Mouse (Mus musculus): ENCODE results near the gene Wwox. TPM values are rescaled to one million over a fixed set of nuclear protein-coding genes. Genes with fewer than 3 reads are reported as not detected.

The Wwox gene
- total and polyA plus RNA-seq, 3 experiments, result 7.6 to 61.8 (median 12.2) TPM

- no peaks in the 10 kb centered on the region for H3K36me3 ChIP-seq (ENCODE audit: control insufficient read depth in 1 of 2, insufficient read depth in 2 of 2, low read length in 2 of 2)
These were observed 211.3 kb downstream of the Wwox start for GRCm38 (mm10) chr8:114650789-114651188.

GRCm38 (mm10) chr8:114657789-114658188, 218.3 kb downstream of the Wwox start:
- no peaks in the 10 kb centered on the region for H3K36me3 ChIP-seq (ENCODE audit: control insufficient read depth in 1 of 2, insufficient read depth in 2 of 2, low read length in 2 of 2)
- no peak overlapping the region for H3K9ac ChIP-seq (ENCODE audit: control insufficient read depth, low read depth, low read length, poor library complexity, severe bottlenecking)
- no peaks in the 10 kb centered on the region for H3K9me3 ChIP-seq (replicated peaks; ENCODE audit: insufficient read depth, low read length)
- H3K4me1 ChIP-seq (ENCODE audit: control insufficient read depth in 1 of 2, insufficient read depth in 2 of 2, low read length in 2 of 2), result no peaks in the 10 kb centered on the region
- peak; percentile 17 for DNase-seq (ENCODE audit: low read depth, low spot score)
- no peak overlapping the region for H3K4me3 ChIP-seq (ENCODE audit: control insufficient read depth in 1 of 2, insufficient read depth in 1 of 2, low read depth in 2 of 2, low read length in 2 of 2)
- no peak overlapping the region for H3K27ac ChIP-seq (ENCODE audit: control insufficient read depth, low read depth, low read length)
- TF ChIP-seq RCOR1 (IDR thresholded peaks at IDR 0.05; ENCODE audit: low read depth, low read length), result no peak
- no peak for TF ChIP-seq TBP (IDR thresholded peaks at IDR 0.05; ENCODE audit: low read depth, low read length)
- TF ChIP-seq ETS1 (IDR thresholded peaks at IDR 0.05; ENCODE audit: low read depth, low read length), result no peak
- TF ChIP-seq JUND (IDR thresholded peaks at IDR 0.05; ENCODE audit: low read depth, low read length), result no peak
- no peak for TF ChIP-seq NELFE (IDR thresholded peaks at IDR 0.05; ENCODE audit: low read depth, low read length)
- TF ChIP-seq ZNF384 (IDR thresholded peaks at IDR 0.05; ENCODE audit: low read depth, low read length), result no peak
- TF ChIP-seq POLR2A (IDR thresholded peaks at IDR 0.05; ENCODE audit: control insufficient read depth in 1 of 2, insufficient read depth in 1 of 2, low read depth in 1 of 2, low read length in 2 of 2, poor library complexity in 1 of 2), result no peak
- no peaks in the 10 kb centered on the region for H3K27me3 ChIP-seq (ENCODE audit: control insufficient read depth in 1 of 2, insufficient read depth in 2 of 2, low read length in 2 of 2)
- no peaks in the 10 kb centered on the region for H3K79me2 ChIP-seq (ENCODE audit: control insufficient read depth, insufficient read depth, low read length, poor library complexity)

More at GRCm38 (mm10) chr8:114650789-114651188, 211.3 kb downstream of the Wwox start:
- no peaks in the 10 kb centered on the region for H3K4me1 ChIP-seq (ENCODE audit: control insufficient read depth in 1 of 2, insufficient read depth in 2 of 2, low read length in 2 of 2)
- no peaks in the 10 kb centered on the region for H3K79me2 ChIP-seq (ENCODE audit: control insufficient read depth, insufficient read depth, low read length, poor library complexity)
- no peaks in the 10 kb centered on the region for H3K27me3 ChIP-seq (ENCODE audit: control insufficient read depth in 1 of 2, insufficient read depth in 2 of 2, low read length in 2 of 2)
- H3K4me3 ChIP-seq (ENCODE audit: control insufficient read depth in 1 of 2, insufficient read depth in 1 of 2, low read depth in 2 of 2, low read length in 2 of 2), result no peak overlapping the region
- H3K9ac ChIP-seq (ENCODE audit: control insufficient read depth, low read depth, low read length, poor library complexity, severe bottlenecking), result no peak overlapping the region
- H3K27ac ChIP-seq (ENCODE audit: control insufficient read depth, low read depth, low read length), result no peak overlapping the region
- no peaks in the 10 kb centered on the region for H3K9me3 ChIP-seq (replicated peaks; ENCODE audit: insufficient read depth, low read length)
- no peak for DNase-seq (ENCODE audit: low read depth, low spot score)
- TF ChIP-seq ZNF384 (IDR thresholded peaks at IDR 0.05; ENCODE audit: low read depth, low read length) (no peak), POLR2AphosphoS5 (IDR thresholded peaks at IDR 0.05; ENCODE audit: borderline replicate concordance, low read depth, low read length) (no peak), KAT2A (conservative IDR thresholded peaks at IDR 0.05; ENCODE audit: low read depth, low read length) (no peak), MAZ (IDR thresholded peaks at IDR 0.05; ENCODE audit: low read depth, low read length) (no peak), CTCF (IDR thresholded peaks at IDR 0.05 in 2 of 3, conservative IDR thresholded peaks at IDR 0.05 in 1 of 3; ENCODE audit: control insufficient read depth in 1 of 3, insufficient read depth in 1 of 3, low read depth in 2 of 3, low read length in 3 of 3, poor library complexity in 1 of 3, severe bottlenecking in 1 of 3) (no peak), UBTF (IDR thresholded peaks at IDR 0.05; ENCODE audit: borderline replicate concordance, insufficient read depth, low read depth, low read length) (no peak), NRF1 (IDR thresholded peaks at IDR 0.05; ENCODE audit: insufficient read depth, low read depth, low read length, poor library complexity, severe bottlenecking) (no peak), ZC3H11A (IDR thresholded peaks at IDR 0.05; ENCODE audit: low read depth, low read length) (no peak), USF1 (IDR thresholded peaks at IDR 0.05; ENCODE audit: low read depth, low read length) (no peak), RCOR1 (IDR thresholded peaks at IDR 0.05; ENCODE audit: low read depth, low read length) (no peak), POLR2A (IDR thresholded peaks at IDR 0.05; ENCODE audit: control insufficient read depth in 1 of 2, insufficient read depth in 1 of 2, low read depth in 1 of 2, low read length in 2 of 2, poor library complexity in 1 of 2) (no peak)
